Mouse (Mus musculus) 3T3-L1 (cell line): ENCODE measurements around the gene Scrn1.

Experiments used
- DNase-seq: peaks from one replicate; pipeline ENCODE4 v3.0.0-alpha.2; 2015; ENCODE audit warnings: low read depth, low spot score

Gene Scrn1

GRCm38 (mm10) chr6:54566546-54566919 is 244 bp upstream of the Scrn1 start:
- DNase-seq, result no peak

GRCm38 (mm10) chr6:54565012-54565411 is 1.3 kb downstream of the Scrn1 start:
- no peak for DNase-seq

- peak; percentile 90 for DNase-seq
These were observed 1.7 kb downstream of the Scrn1 start for GRCm38 (mm10) chr6:54564506-54564991.

GRCm38 (mm10) chr6:54563561-54563960 is 2.7 kb downstream of the Scrn1 start:
- no peak for DNase-seq

GRCm38 (mm10) chr6:54562018-54562809 is 4.1 kb downstream of the Scrn1 start:
- DNase-seq, result no peak

- no peak for DNase-seq
These were observed 7.8 kb downstream of the Scrn1 start for GRCm38 (mm10) chr6:54558466-54558865.

GRCm38 (mm10) chr6:54557671-54558070 is 8.6 kb downstream of the Scrn1 start:
- no peak for DNase-seq

- DNase-seq, result no peak
These were observed 10.5 kb downstream of the Scrn1 start for GRCm38 (mm10) chr6:54555816-54556215.

GRCm38 (mm10) chr6:54554341-54555110 is 11.8 kb downstream of the Scrn1 start:
- DNase-seq, result no peak

GRCm38 (mm10) chr6:54553632-54554031 is 12.7 kb downstream of the Scrn1 start:
- DNase-seq, result no peak

GRCm38 (mm10) chr6:54552721-54553413 is 13.4 kb downstream of the Scrn1 start:
- no peak for DNase-seq

GRCm38 (mm10) chr6:54550801-54551323 is 15.4 kb downstream of the Scrn1 start:
- no peak for DNase-seq

- DNase-seq, result no peak
These were observed 17.0 kb downstream of the Scrn1 start for GRCm38 (mm10) chr6:54549311-54549710.

GRCm38 (mm10) chr6:54548314-54549019 is 17.8 kb downstream of the Scrn1 start:
- DNase-seq, result no peak

GRCm38 (mm10) chr6:54543646-54544045 is 22.6 kb downstream of the Scrn1 start:
- DNase-seq, result no peak

GRCm38 (mm10) chr6:54542836-54543235 is 23.5 kb downstream of the Scrn1 start:
- no peak for DNase-seq

GRCm38 (mm10) chr6:54540252-54540887 is 25.9 kb downstream of the Scrn1 start:
- DNase-seq, result peak; percentile 95

- no peak for DNase-seq
These were observed 26.9 kb downstream of the Scrn1 start for GRCm38 (mm10) chr6:54539396-54539795.

- DNase-seq, result no peak
These were observed 27.5 kb downstream of the Scrn1 start for GRCm38 (mm10) chr6:54538773-54539173.

GRCm38 (mm10) chr6:54537053-54537452 is 29.2 kb downstream of the Scrn1 start:
- DNase-seq, result no peak

- no peak for DNase-seq
These were observed 30.8 kb downstream of the Scrn1 start for GRCm38 (mm10) chr6:54535485-54535884.
